Mouse (Mus musculus) limb, embryonic 11.5 days (tissue): ENCODE measurements around the gene Cep128. TPM values are rescaled to one million over a fixed set of nuclear protein-coding genes. Genes with fewer than 3 reads are reported as not detected.

Source experiments
- ATAC-seq: fragments of 200-750 bp; cut with Nextera tagmentation; 2 replicates; pipeline ENCODE4 v1.8.0; 2017; ENCODE audit warnings: low read depth; ENCODE audit not compliant: insufficient number of reproducible peaks, low FRiP score, low TSS enrichment
- DNase-seq: peaks from one replicate; pipeline ENCODE4 v3.0.0-alpha.2; 2015; ENCODE audit warnings: low spot score
- H3K27ac ChIP-seq: fragments of 300-500 bp; sonication (generic); replicated peaks from 2 replicates; pipeline ENCODE4 v1.5.1; 2014; ENCODE audit warnings: low read depth, mild to moderate bottlenecking, low read length
- H3K27me3 ChIP-seq: fragments of 300-500 bp; sonication (generic); 2 replicates; pipeline ENCODE4 v1.6.1; 2014; ENCODE audit warnings: mild to moderate bottlenecking, low read length, mixed read lengths; ENCODE audit not compliant: control insufficient read depth, insufficient read depth
- H3K36me3 ChIP-seq: fragments of 300-500 bp; sonication (generic); 2 replicates; pipeline ENCODE4 v1.6.1; 2014; ENCODE audit warnings: mild to moderate bottlenecking, low read length, moderate library complexity, mixed read lengths; ENCODE audit not compliant: control insufficient read depth, insufficient read depth
- H3K4me1 ChIP-seq: fragments of 300-500 bp; sonication (generic); 2 replicates; pipeline ENCODE4 v1.6.1; 2014; ENCODE audit warnings: low read length, mixed read lengths; ENCODE audit not compliant: control insufficient read depth, insufficient read depth
- H3K4me2 ChIP-seq: fragments of 300-500 bp; sonication (generic); 2 replicates; pipeline ENCODE4 v1.6.1; 2014; ENCODE audit warnings: low read depth, mild to moderate bottlenecking, moderate library complexity; ENCODE audit not compliant: severe bottlenecking
- H3K4me3 ChIP-seq: fragments of 300-500 bp; sonication (generic); 2 replicates; pipeline ENCODE4 v1.5.1; 2014; ENCODE audit warnings: low read depth, low read length
- H3K9ac ChIP-seq: fragments of 300-500 bp; sonication (generic); 2 replicates; pipeline ENCODE4 v1.6.1; 2014; ENCODE audit warnings: mild to moderate bottlenecking, low read length
- H3K9me3 ChIP-seq: fragments of 300-500 bp; sonication (generic); 2 replicates; pipeline ENCODE4 v1.6.1; 2016; ENCODE audit warnings: low read length; ENCODE audit not compliant: control insufficient read depth
- WGBS: fragments of 180-500 bp; shearing (Covaris S2); extraction: QIAGEN DNeasy Blood & Tissue Kit; methylation state at CpG from one replicate; pipeline ENCODE4 v1.1.7; 2014; 5-methylcytosine and 5-hydroxymethylcytosine counted together
- polyA plus RNA-seq: library from polyadenylated mRNA; unstranded; fragments of >200 nt; fragmentation: Nextera tagmentation; extraction: Ambion mirVana; gene quantifications from 2 replicates; pipeline ENCODE4 v1.2.1, GENCODE M21; 2014

Gene Cep128
- polyA plus RNA-seq: 10.1 and 10.6 TPM in 2 replicates

- WGBS: 1% methylated on average over 27 of the region's 27 CpGs
- H3K4me3 ChIP-seq: peak within 1 kb of the TSS; percentile 71
- peak within 1 kb of the TSS; percentile 67 for H3K9ac ChIP-seq
- ATAC-seq (peak; percentile 100), DNase-seq (peak; percentile 95)
- H3K9me3 ChIP-seq: no peaks in the 10 kb centered on the region
- no peaks in the 10 kb centered on the region for H3K36me3 ChIP-seq
- H3K27me3 ChIP-seq: no peaks in the 10 kb centered on the region
- H3K4me2 ChIP-seq: peak within 1 kb of the TSS; percentile 87
- no peak within 1 kb of the TSS for H3K27ac ChIP-seq
- H3K4me1 ChIP-seq: no peaks in the 10 kb centered on the region
Observed at GRCm38 (mm10) chr12:91384281-91385017, at the start of gene Cep128, which contains the start of gene Tshr. Cep128 (minus strand) TSS chr12:91384409. Tshr (plus strand) TSS chr12:91384563.

GRCm38 (mm10) chr12:91427129-91427528 lies 42.9 kb upstream of the Cep128 start:
- no peak overlapping the region for H3K4me2 ChIP-seq
- no peaks in the 10 kb centered on the region for H3K9me3 ChIP-seq
- H3K27ac ChIP-seq: no peak overlapping the region
- H3K4me1 ChIP-seq: no peaks in the 10 kb centered on the region
- H3K27me3 ChIP-seq: no peaks in the 10 kb centered on the region
- no peak for ATAC-seq
- H3K36me3 ChIP-seq: no peaks in the 10 kb centered on the region
- 76% methylated on average over 2 of the region's 2 CpGs for WGBS
- DNase-seq: no peak
- no peak overlapping the region for H3K9ac ChIP-seq
- H3K4me3 ChIP-seq: no peak overlapping the region

- Histone ChIP-seq H3K27me3 (no peaks in the 10 kb centered on the region), H3K36me3 (no peaks in the 10 kb centered on the region), H3K4me1 (no peaks in the 10 kb centered on the region), H3K4me3 (no peak overlapping the region), H3K4me2 (no peak overlapping the region), H3K9ac (no peak overlapping the region), H3K27ac (no peak overlapping the region), H3K9me3 (no peaks in the 10 kb centered on the region)
- DNase-seq (no peak), ATAC-seq (no peak)
- WGBS: 62% methylated on average over 4 of the region's 4 CpGs
Observed at GRCm38 (mm10) chr12:91426499-91426898, 42.3 kb upstream of the Cep128 start.

GRCm38 (mm10) chr12:91423125-91423820 lies 39.1 kb upstream of the Cep128 start:
- Histone ChIP-seq H3K9ac (no peak overlapping the region), H3K9me3 (no peaks in the 10 kb centered on the region), H3K4me3 (no peak overlapping the region), H3K36me3 (no peaks in the 10 kb centered on the region), H3K27me3 (no peaks in the 10 kb centered on the region), H3K4me2 (no peak overlapping the region), H3K27ac (no peak overlapping the region), H3K4me1 (no peaks in the 10 kb centered on the region)
- no peak for DNase-seq
- WGBS: 80% methylated on average over 11 of the region's 11 CpGs
- ATAC-seq: no peak

GRCm38 (mm10) chr12:91421272-91421671 lies 37.1 kb upstream of the Cep128 start:
- no peak overlapping the region for H3K27ac ChIP-seq
- no peaks in the 10 kb centered on the region for H3K27me3 ChIP-seq
- no peaks in the 10 kb centered on the region for H3K4me1 ChIP-seq
- no peak overlapping the region for H3K4me3 ChIP-seq
- no peak overlapping the region for H3K9ac ChIP-seq
- no peaks in the 10 kb centered on the region for H3K36me3 ChIP-seq
- no peaks in the 10 kb centered on the region for H3K9me3 ChIP-seq
- no peak for ATAC-seq
- DNase-seq: no peak
- no peak overlapping the region for H3K4me2 ChIP-seq
- WGBS: 44% methylated on average over 9 of the region's 9 CpGs

GRCm38 (mm10) chr12:91418791-91419190 lies 34.6 kb upstream of the Cep128 start:
- no peaks in the 10 kb centered on the region for H3K4me1 ChIP-seq
- no peaks in the 10 kb centered on the region for H3K27me3 ChIP-seq
- ATAC-seq (no peak), DNase-seq (peak; percentile 72)
- no peak overlapping the region for H3K4me2 ChIP-seq
- H3K4me3 ChIP-seq: no peak overlapping the region
- no peak overlapping the region for H3K9ac ChIP-seq
- no peaks in the 10 kb centered on the region for H3K9me3 ChIP-seq
- H3K27ac ChIP-seq: no peak overlapping the region
- no peaks in the 10 kb centered on the region for H3K36me3 ChIP-seq
- 55% methylated on average over 7 of the region's 7 CpGs for WGBS

GRCm38 (mm10) chr12:91416828-91417227 lies 32.6 kb upstream of the Cep128 start:
- Histone ChIP-seq H3K4me1 (0 out of 2 replicates have a peak, but pooled peaks cover 3% of the 10 kb centered on the region), H3K9me3 (no peaks in the 10 kb centered on the region), H3K4me2 (no peak overlapping the region), H3K27me3 (no peaks in the 10 kb centered on the region), H3K36me3 (no peaks in the 10 kb centered on the region), H3K9ac (no peak overlapping the region), H3K27ac (no peak overlapping the region), H3K4me3 (no peak overlapping the region)
- DNase-seq: no peak
- no peak for ATAC-seq
- 89% methylated on average over 7 of the region's 7 CpGs for WGBS

GRCm38 (mm10) chr12:91415112-91415511 lies 30.9 kb upstream of the Cep128 start:
- DNase-seq (no peak), ATAC-seq (no peak)
- Histone ChIP-seq H3K9ac (no peak overlapping the region), H3K4me3 (no peak overlapping the region), H3K36me3 (no peaks in the 10 kb centered on the region), H3K4me1 (0 out of 2 replicates have a peak, but pooled peaks cover 3% of the 10 kb centered on the region), H3K27ac (no peak overlapping the region), H3K4me2 (no peak overlapping the region), H3K9me3 (no peaks in the 10 kb centered on the region), H3K27me3 (no peaks in the 10 kb centered on the region)
- 65% methylated on average over 6 of the region's 6 CpGs for whole genome bisulfite sequencing
